Mouse (Mus musculus): ENCODE results near the gene Upk1b. TPM values are rescaled to one million over a fixed set of nuclear protein-coding genes. Genes with fewer than 3 reads are reported as not detected.
"Not testable (repeated sequence)": the region's sequence is repeated elsewhere in the genome, so short reads cannot be mapped to it uniquely, and the experiment has no call there.

The Upk1b gene
- 1 to 10 TPM in 1 of 2 experiments, under 1 TPM in 1; 0.99 to 2.1 TPM for total RNA-seq (2021)
- long read RNA-seq, experiment 1, partial matches to known transcripts: 0 of 3 reads
- long read RNA-seq, experiment 1, other reads (novel, unspliced or antisense): 2 of 3 reads
- long read RNA-seq, experiment 2: 0 reads

GRCm38 (mm10) chr16:38800091-38800490 is at the start of gene Upk1b:
Gene Upk1b (minus strand): TSS chr16:38800328.
- DNase-seq: no peak

GRCm38 (mm10) chr16:38828649-38829048 is 28.5 kb upstream of the Upk1b start, which contains the start of gene 4930435E12Rik:
Gene 4930435E12Rik (minus strand): TSS chr16:38828749.
- no peak for DNase-seq

- DNase-seq: peak; percentile 64 to 74
These were observed 12.4 kb upstream of the Upk1b start for GRCm38 (mm10) chr16:38812521-38812920.

DNA sequence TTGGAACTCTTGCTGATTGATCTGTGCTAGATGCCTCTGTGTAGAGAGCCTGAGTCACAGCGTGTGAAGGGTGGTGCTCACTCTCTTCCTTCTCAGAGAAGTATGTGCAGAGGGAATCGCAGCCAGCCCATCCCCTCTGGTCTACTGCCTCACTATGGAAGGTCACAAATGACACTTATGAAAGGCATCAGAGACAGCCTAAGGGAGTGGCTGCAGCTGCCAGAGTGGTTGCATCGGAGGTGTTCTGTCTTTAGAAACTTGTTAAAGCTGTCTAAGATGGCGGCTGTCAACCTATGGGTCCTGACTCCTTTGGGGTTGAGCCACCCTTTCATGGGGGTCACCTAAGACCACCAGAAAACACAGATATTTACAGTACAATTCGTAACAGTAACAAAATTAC is 10.1 kb upstream of the Upk1b start:
- DNase-seq: no peak

GRCm38 (mm10) chr16:38807796-38808195 is 7.7 kb upstream of the Upk1b start:
- DNase-seq: not testable (repeated sequence)

GRCm38 (mm10) chr16:38798957-38799450 is 1.1 kb downstream of the Upk1b start:
- DNase-seq: no peak

GRCm38 (mm10) chr16:38793120-38793519 is 7.0 kb downstream of the Upk1b start:
- no peak for DNase-seq

- DNase-seq: no peak
These were observed 10.2 kb downstream of the Upk1b start for GRCm38 (mm10) chr16:38789966-38790365.

DNA sequence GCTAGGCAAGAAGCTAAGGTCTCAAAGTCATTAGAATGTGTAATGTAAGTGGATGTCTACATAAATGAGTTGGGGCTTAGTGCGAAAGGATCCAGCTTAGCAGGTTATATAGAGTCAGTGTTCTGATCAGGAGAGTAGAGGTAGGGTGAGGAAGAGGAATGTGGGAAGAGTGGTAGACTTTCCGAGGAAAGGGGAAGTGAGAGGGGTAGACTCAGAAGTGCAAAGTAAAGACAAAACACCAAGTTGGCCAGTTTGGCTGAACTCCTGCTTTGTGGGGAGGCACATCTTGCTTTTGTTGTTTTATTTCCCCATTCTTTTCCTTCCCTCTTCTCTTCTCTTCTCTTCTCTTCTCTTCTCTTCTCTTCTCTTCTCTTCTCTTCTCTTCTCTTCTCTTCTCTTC is 11.1 kb downstream of the Upk1b start:
- DNase-seq: no peak

GRCm38 (mm10) chr16:38785301-38785700 is 14.8 kb downstream of the Upk1b start:
- DNase-seq: no peak

GRCm38 (mm10) chr16:38782524-38783067 is 17.5 kb downstream of the Upk1b start:
- no peak for DNase-seq

DNA sequence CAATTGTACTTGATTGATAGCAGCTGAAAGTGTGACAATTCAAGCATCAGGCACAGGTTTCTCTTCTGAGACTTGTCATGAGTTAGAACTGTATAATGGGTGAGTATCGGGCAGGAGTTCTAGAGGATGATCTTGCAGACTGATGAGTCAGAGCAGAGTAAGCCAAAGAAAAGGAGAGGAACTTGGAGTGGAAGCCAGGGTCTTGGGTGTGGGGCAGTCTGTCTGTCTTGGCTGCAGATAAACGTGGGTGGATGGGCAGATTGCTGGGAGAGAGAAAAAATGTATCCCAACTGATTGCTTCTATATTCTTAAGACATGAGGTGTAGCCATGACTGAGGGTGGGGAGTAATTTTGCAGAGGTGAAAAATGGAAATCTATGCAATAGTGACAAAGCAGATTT is 18.2 kb downstream of the Upk1b start:
- DNase-seq: no peak

GRCm38 (mm10) chr16:38780960-38781572 is 19.1 kb downstream of the Upk1b start:
- no peak for DNase-seq

DNA sequence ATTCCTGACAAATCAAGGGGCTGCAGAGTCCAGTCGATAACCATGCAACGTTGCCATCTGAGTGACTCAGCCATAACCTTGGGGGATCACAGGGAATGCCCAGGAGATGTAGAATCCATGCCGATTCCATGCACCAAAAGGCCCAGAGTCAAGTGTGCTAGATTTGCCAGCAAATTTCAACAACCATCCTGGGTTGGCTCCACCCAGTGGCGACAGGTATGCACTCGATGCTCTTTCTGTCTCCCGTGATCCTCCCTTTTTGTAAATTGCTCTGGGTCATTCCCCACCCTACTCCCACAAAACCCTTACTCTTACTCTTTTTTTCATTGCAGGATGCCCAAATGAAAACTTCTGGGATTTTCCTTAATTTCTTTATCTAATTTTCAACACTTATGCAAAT is 23.8 kb downstream of the Upk1b start:
- no peak for DNase-seq

- DNase-seq: no peak
These were observed 25.0 kb downstream of the Upk1b start for GRCm38 (mm10) chr16:38774964-38775746.

GRCm38 (mm10) chr16:38772906-38773496 is 27.1 kb downstream of the Upk1b start:
- DNase-seq: no peak

DNA sequence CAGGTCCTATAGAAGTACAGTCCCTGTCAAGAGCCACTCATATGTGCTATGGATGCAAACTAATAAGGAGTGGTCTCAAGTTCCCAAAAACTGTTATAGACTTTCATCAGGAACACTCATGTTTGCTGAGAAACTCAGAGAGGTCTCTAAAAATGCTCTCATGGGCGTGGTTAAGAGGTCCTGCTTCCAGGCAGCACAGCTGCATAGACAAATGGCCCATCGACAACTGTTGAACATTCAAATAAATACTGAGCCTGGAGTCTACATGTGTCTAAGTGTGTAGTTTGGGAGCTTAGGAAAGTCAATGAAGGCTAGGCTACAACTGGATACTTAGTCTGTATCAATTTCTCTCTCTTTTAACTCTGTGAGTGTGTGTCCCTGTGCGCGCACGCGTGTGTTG is 29.0 kb downstream of the Upk1b start:
- no peak for DNase-seq

DNA sequence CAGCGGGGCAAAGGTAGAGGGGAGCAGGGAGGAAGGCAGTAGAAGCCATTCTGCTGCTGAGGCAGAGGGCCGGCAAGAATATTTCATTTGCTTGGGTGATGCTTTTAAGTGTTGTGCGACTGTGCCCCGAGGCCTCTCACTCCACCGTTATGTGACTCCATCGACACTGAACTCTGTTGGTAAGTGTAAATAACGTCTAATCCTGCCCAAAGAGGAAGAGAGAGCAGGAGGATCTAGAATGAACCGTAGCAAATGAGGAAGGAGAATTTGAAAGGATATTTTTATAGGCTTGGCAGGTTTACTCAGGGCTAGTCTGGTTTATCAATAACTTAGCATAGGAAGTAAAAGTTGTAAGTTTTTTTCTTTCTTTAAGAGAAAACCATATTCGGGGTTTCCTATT is 30.6 kb downstream of the Upk1b start:
- DNase-seq: no peak

DNA sequence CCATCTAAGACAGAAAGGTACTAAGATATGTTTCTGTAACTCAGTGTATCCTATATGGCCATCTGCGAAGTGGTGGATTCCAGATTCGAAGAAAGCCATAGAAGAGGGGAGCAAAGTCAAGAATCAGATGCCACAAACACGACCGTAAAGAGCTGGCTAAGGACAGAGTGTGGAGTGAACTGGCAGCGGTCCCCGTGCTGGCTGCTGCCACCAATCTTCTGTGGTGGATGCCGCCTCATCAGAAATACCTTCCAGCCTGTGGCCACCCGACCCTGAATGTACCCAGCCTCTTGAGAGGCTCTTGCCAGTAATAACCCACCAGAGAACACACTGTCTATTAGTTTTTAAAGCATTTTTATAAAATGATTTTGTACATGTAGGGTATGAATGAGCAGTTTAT is 31.7 kb downstream of the Upk1b start:
- DNase-seq: no peak

DNA sequence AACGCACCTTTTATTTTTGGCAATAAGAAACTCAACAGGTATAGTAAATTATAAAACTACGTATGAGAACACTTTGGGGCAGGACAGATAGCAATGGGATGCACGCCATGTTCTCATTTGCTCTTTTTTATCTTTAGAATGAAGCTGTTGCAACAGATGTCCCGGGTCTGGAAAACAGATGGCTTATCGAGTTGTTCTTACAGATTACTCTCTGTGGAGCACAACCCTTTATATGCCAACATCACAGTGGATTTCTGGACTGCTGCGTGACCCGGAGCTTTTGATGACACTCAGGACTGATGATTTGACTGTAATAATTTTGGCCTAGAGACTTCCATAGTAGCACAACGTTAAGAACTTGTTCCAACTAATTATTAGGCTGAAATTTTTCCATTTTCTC is 32.4 kb downstream of the Upk1b start:
- no peak for DNase-seq

GRCm38 (mm10) chr16:38766671-38767070 is 33.5 kb downstream of the Upk1b start:
- DNase-seq: no peak

- DNase-seq: no peak
These were observed 36.6 kb downstream of the Upk1b start for GRCm38 (mm10) chr16:38763508-38763907.

- no peak for DNase-seq
These were observed 37.7 kb downstream of the Upk1b start for GRCm38 (mm10) chr16:38762401-38762800.

Data from adrenal gland, postnatal 36 days (tissue).